In the genomic region with DNA sequence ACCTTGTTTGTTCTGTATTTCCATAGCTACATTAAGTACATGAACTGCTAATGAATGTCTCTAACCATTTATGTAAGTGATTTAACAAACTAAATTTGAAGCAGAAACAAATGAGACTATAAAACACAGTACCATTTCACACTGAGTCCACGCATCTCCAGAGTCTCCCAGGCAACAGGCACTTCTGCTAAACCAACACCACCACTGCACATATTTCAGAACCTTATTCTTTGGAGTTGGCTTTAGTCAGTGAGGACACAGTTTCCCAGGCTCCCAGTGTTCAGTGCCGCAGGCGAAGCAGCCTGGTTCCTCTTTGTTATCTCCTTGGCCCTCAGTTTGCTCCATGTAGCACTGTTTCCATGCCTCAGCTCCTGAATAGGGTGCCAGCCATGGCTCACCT, we compare ENCODE assay signal across 27 mouse cellular contexts. TPM values are rescaled to one million over a fixed set of nuclear protein-coding genes. Genes with fewer than 3 reads are reported as not detected.
DNase-seq lines count a peak whose midpoint lies in the region; ATAC-seq lines count a peak whose summit lies in the region.
"Had no signal": no experiment of that assay in that cellular context is flagged by ENCODE, and none has a peak within 500 bp of the region (broad histone marks: within the 10 kb centered on the region; RNA-seq: fewer than 3 reads in every experiment).

No protein-coding gene starts in this region.

- H3K4me3 ChIP-seq in hindbrain, embryonic 15.5 days: no peak overlapping the region
- no peak overlapping the region for H3K4me3 ChIP-seq in hindbrain, embryonic 14.5 days (replicated peaks; ENCODE audit: low read length)
- H3K4me3 ChIP-seq: embryonic facial prominence, embryonic 10.5 days; forebrain, embryonic 15.5 days; limb, embryonic 15.5 days; lung, embryonic 15.5 days; myocyte had no signal

- H3K4me1 ChIP-seq in hindbrain, embryonic 15.5 days (replicated peaks): no peaks in the 10 kb centered on the region
- no peaks in the 10 kb centered on the region for H3K4me1 ChIP-seq in hindbrain, embryonic 14.5 days (replicated peaks; ENCODE audit: control insufficient read depth, insufficient read depth, low read length)
- H3K4me1 ChIP-seq: embryonic facial prominence, embryonic 10.5 days; forebrain, embryonic 15.5 days; limb, embryonic 15.5 days; lung, embryonic 15.5 days had no signal

- no peaks in the 10 kb centered on the region for H3K27me3 ChIP-seq in hindbrain, embryonic 15.5 days
- no peaks in the 10 kb centered on the region for H3K27me3 ChIP-seq in hindbrain, embryonic 14.5 days (ENCODE audit: control insufficient read depth, insufficient read depth, low read length)
- H3K27me3 ChIP-seq: CH12.LX; forebrain, embryonic 15.5 days; limb, embryonic 15.5 days; lung, embryonic 15.5 days; Patski had no signal

- DNase-seq in hindbrain, embryonic 14.5 days (ENCODE audit: low spot score): no peak
- peak; percentile 44 to 49 for DNase-seq in left cerebral cortex, postnatal 14 days (ENCODE audit: low spot score in 2 of 2)
- no peak for DNase-seq in left cerebral cortex, adult 11 months (ENCODE audit: low spot score)
- DNase-seq in right cerebral cortex, postnatal 36 days (ENCODE audit: low spot score in 2 of 2): peak; percentile 14 to 50
- DNase-seq in right cerebral cortex, postnatal 25 days: no peak
- peak; percentile 62 for DNase-seq in telencephalon, adult 2 months (ENCODE audit: low read depth, low spot score)
- DNase-seq in lung, postnatal 36 days: no peak
- DNase-seq: adrenal gland, postnatal 36 days; B cell, adult 2 months; cerebellum, adult 11 months; cerebellum, adult 9-11 months; gastrocnemius, postnatal 36 days; heart, postnatal 36 days; kidney, adult 18-20 months; lung, postnatal 4 days had no signal

- 85% methylated on average over 3 of the region's 3 CpGs for WGBS in hindbrain, embryonic 15.5 days
- 89% methylated on average over 3 of the region's 3 CpGs for WGBS in hindbrain, embryonic 14.5 days

- intact Hi-C loops in left cerebral cortex, postnatal 14 days (cut with DNase I): no loop called here

- H3K9me3 ChIP-seq in hindbrain, embryonic 15.5 days: no peaks in the 10 kb centered on the region
- no peaks in the 10 kb centered on the region for H3K9me3 ChIP-seq in hindbrain, embryonic 14.5 days (ENCODE audit: control insufficient read depth, low read length)
- H3K9me3 ChIP-seq: embryonic facial prominence, embryonic 10.5 days; forebrain, embryonic 15.5 days; G1E; limb, embryonic 15.5 days; lung, embryonic 15.5 days had no signal

- ATAC-seq in hindbrain, embryonic 15.5 days (ENCODE audit: low FRiP score, low read depth): 0 out of 2 replicates have a peak, but pooled peaks have one; percentile 11
- no peak for ATAC-seq in hindbrain, embryonic 14.5 days (ENCODE audit: low FRiP score)
- ATAC-seq: forebrain, embryonic 15.5 days; midbrain, embryonic 16.5 days; Patski had no signal

- no peak overlapping the region for H3K9ac ChIP-seq in hindbrain, embryonic 15.5 days
- no peak overlapping the region for H3K9ac ChIP-seq in hindbrain, embryonic 14.5 days
- H3K9ac ChIP-seq: forebrain, embryonic 15.5 days; limb, embryonic 15.5 days; liver, embryonic 14.5 days; lung, embryonic 15.5 days had no signal

- H3K36me3 ChIP-seq in hindbrain, embryonic 15.5 days: peaks cover 53% of the 10 kb centered on the region
- peaks cover 75% of the 10 kb centered on the region for H3K36me3 ChIP-seq in hindbrain, embryonic 14.5 days (replicated peaks; ENCODE audit: control insufficient read depth, insufficient read depth)

- no peak overlapping the region for H3K27ac ChIP-seq in hindbrain, embryonic 15.5 days (replicated peaks)
- no peak overlapping the region for H3K27ac ChIP-seq in hindbrain, embryonic 14.5 days
- H3K27ac ChIP-seq: embryonic facial prominence, embryonic 10.5 days; forebrain, embryonic 15.5 days; limb, embryonic 15.5 days; liver, embryonic 14.5 days; lung, embryonic 15.5 days; stomach, postnatal 0 days had no signal

- no peak overlapping the region for H3K4me2 ChIP-seq in hindbrain, embryonic 15.5 days
- H3K4me2 ChIP-seq in hindbrain, embryonic 14.5 days (replicated peaks): no peak overlapping the region
- H3K4me2 ChIP-seq: forebrain, embryonic 15.5 days; limb, embryonic 15.5 days; lung, embryonic 15.5 days had no signal

RNA-seq across cellular contexts. Expression of a gene that starts 41.7 kb away (rescaled TPM):
- 8.2 and 8.8 TPM in 2 replicates for polyA plus RNA-seq in hindbrain, embryonic 15.5 days (2015; fragmentation: Nextera tagmentation; extraction: Ambion mirVana)
- polyA plus RNA-seq in hindbrain, embryonic 14.5 days (2014; fragmentation: Nextera tagmentation; extraction: Ambion mirVana): 10.7 and 11.1 TPM in 2 replicates
- total RNA-seq in left cerebral cortex, postnatal 14 days (2021): 10 to 100 TPM; 35.1 to 42.7 TPM

Comparison
In these comparisons a context has a peak if more than half of its experiments do, and no peak if none do; other contexts are left out.
1. DNase-seq: peak in left cerebral cortex, postnatal 14 days (2 of 2), right cerebral cortex, postnatal 36 days (2 of 2) and telencephalon, adult 2 months (single experiment); none in hindbrain, embryonic 14.5 days (single experiment), left cerebral cortex, adult 11 months (single experiment), right cerebral cortex, postnatal 25 days (single experiment) and lung, postnatal 36 days (single experiment).